Mouse (Mus musculus) spleen, adult 2 months (tissue): ENCODE results near the gene Mtmr14.

Experiments used
- CTCF ChIP-seq: fragments of 200-500 bp; IDR thresholded peaks from 2 replicates; pipeline ENCODE4 v1.5.1; 2011; ENCODE audit warnings: mild to moderate bottlenecking, inconsistent platforms; ENCODE audit not compliant: insufficient read depth, insufficient read length, insufficient replicate concordance; ENCODE audit errors: extremely low read depth
- POLR2A ChIP-seq: fragments of 200-500 bp; IDR thresholded peaks from 2 replicates; pipeline ENCODE4 v1.6.1; 2011; ENCODE audit warnings: low read depth, low read length, inconsistent platforms

DNA sequence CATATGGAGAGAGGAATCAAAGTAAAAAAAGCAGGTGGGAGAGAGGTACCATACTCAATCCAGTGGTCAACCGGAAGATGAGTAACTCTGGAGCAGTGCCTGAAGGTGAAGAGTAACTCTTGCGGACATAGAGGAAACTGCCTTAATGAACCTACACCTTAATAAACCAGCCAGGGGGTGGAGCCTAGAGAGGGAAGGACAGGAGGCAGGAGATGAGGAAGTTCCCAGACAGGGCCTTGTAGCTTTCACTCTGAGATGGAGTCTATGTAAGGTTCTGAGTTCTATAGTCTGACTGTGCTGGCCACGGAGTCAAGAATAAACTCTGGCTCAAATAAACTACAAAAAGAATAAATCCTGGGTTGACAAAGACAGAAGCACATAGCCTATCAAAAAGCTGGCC, 47.3 kb downstream of the Mtmr14 start:
- TF ChIP-seq CTCF (no peak), POLR2A (no peak)
